Mouse (Mus musculus): Measurements from ENCODE around the gene Rbx1. TPM values are rescaled to one million over a fixed set of nuclear protein-coding genes. Genes with fewer than 3 reads are reported as not detected.

Rbx1 gene
- total and polyA plus RNA-seq, 3 experiments, result 67.8 to 122 (median 106) TPM

DNA sequence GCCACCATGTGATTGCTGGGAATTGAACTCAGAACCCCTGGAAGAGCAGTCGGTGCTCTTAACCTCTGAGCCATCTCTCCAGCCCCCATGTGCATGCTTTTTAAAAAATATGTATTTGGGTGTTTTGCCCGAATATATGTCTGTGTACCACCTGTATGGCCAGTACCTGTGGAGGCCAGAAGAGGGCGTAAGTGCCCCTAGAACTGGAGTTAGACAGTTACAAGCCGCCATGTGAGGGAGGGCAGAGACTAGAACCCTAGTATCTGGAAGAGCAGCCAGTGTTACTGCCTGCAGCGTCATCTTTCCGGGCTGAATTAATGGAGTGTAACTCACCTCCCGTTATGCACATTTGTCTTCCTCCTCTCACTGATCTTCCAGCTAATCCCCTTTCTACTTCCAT lies 4.6 kb upstream of the Rbx1 start:
- TF ChIP-seq POLR2A (IDR thresholded peaks at IDR 0.05; ENCODE audit: insufficient read depth, low read depth, low read length) (no peak), CTCF (IDR thresholded peaks at IDR 0.05) (no peak), EP300 (IDR thresholded peaks at IDR 0.05; ENCODE audit: insufficient read depth, low read depth, low read length) (no peak)
- Histone ChIP-seq H3K79me2 (replicated peaks; ENCODE audit: control insufficient read depth, insufficient read depth, low read length) (no peaks in the 10 kb centered on the region), H3K4me1 (ENCODE audit: control insufficient read depth, insufficient read depth, low read length) (no peaks in the 10 kb centered on the region), H3K27me3 (ENCODE audit: control insufficient read depth, insufficient read depth, low read length) (no peaks in the 10 kb centered on the region), H3K9ac (ENCODE audit: low read depth, low read length) (no peak overlapping the region), H3K36me3 (ENCODE audit: control insufficient read depth, insufficient read depth, low read length) (no peaks in the 10 kb centered on the region), H3K27ac (no peak overlapping the region), H3K4me3 (no peak overlapping the region)
- 80% methylated on average over 7 of the region's 7 CpGs for WGBS
- intact Hi-C loops (cut with DNase I), result no loop called here
- DNase-seq, result no peak

DNA sequence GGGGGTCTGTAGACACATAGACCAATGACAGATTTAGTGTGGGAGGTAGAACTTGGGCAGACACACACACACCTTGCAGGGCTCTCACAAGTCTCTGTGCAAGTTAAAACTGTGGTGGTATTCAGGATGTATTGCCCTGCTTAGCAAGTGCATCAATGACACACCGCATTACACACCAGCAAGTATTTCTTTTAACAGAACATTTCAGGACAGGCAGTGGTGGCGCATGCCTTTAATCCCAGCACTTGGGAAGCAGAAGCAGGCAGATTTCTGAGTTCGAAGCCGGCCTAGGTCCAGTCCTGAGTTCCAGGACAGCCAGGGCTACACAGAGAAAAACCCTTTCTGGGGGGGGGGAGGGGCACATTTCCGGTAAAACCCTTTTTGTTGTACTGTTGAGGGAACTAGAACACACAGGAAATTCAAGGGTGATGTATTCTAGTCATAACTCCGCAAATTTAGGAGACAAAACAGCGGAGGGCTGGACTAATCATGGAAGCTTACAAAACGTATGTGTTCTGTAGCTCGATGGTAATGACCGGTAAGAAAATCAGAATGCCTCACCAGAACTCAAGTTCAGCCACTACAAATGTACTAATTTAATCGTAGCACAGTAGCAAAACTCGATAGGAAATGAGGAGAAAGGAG lies 958 bp upstream of the Rbx1 start:
- intact Hi-C loops (cut with DNase I), result loop anchor here (5.0 kb wide), 1 partner anchor 197 kb away; the partner anchor contains the start of gene L3mbtl2
- H3K79me2 ChIP-seq (replicated peaks; ENCODE audit: control insufficient read depth, insufficient read depth, low read length), result peaks cover 2% of the 10 kb centered on the region
- 62% methylated on average over 12 of the region's 12 CpGs for WGBS

DNA sequence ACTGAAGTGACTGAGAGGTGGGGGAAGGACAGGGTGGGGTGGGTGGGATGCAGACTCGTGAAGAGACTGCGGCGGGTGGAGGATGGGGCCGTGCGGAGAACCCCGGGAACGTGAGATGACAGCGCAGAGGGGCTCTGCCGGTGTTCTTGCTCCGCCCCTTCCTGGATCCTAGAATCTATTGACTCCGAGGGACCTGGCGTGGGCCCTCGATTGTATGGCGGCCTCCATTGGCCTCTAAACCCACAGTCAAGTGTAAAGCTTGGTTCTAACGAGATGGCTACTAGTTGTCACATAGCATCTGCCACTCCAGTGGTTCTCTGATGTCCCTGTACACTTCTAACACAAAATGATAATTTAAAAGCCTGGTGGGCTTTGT lies 630 bp downstream of the Rbx1 start:
- Histone ChIP-seq H3K9ac (ENCODE audit: low read depth, low read length) (peak overlapping the region; percentile 75), H3K27ac (peak overlapping the region; percentile 98), H3K4me1 (ENCODE audit: control insufficient read depth, insufficient read depth, low read length) (peaks cover 2% of the 10 kb centered on the region), H3K4me3 (peak overlapping the region; percentile 76), H3K36me3 (ENCODE audit: control insufficient read depth, insufficient read depth, low read length) (peaks cover 14% of the 10 kb centered on the region), H3K27me3 (ENCODE audit: control insufficient read depth, insufficient read depth, low read length) (no peaks in the 10 kb centered on the region), H3K79me2 (replicated peaks; ENCODE audit: control insufficient read depth, insufficient read depth, low read length) (peaks cover 2% of the 10 kb centered on the region)
- no peak for DNase-seq
- TF ChIP-seq EP300 (IDR thresholded peaks at IDR 0.05; ENCODE audit: insufficient read depth, low read depth, low read length), result no peak
- no peak for TF ChIP-seq CTCF (IDR thresholded peaks at IDR 0.05)
- intact Hi-C loops (cut with DNase I), result loop anchor here (1.0 to 5.0 kb wide), 3 partner anchors 56 to 196 kb away; partner anchors contain the start of genes Ep300 and L3mbtl2
- under 1% methylated on average over 15 of the region's 15 CpGs for WGBS

More for the DNA sequence above, 958 bp upstream of the Rbx1 start:
- H3K36me3 ChIP-seq (ENCODE audit: control insufficient read depth, insufficient read depth, low read length), result peaks cover 12% of the 10 kb centered on the region
- peak overlapping the region; percentile 76 for H3K4me3 ChIP-seq
- peaks cover 2% of the 10 kb centered on the region for H3K4me1 ChIP-seq (ENCODE audit: control insufficient read depth, insufficient read depth, low read length)
- peak overlapping the region; percentile 68; the same call in 1 of the 2 replicates for H3K9ac ChIP-seq (ENCODE audit: low read depth, low read length)
- DNase-seq, result no peak
- H3K27me3 ChIP-seq (ENCODE audit: control insufficient read depth, insufficient read depth, low read length), result no peaks in the 10 kb centered on the region
- no peak for TF ChIP-seq POLR2A (IDR thresholded peaks at IDR 0.05; ENCODE audit: insufficient read depth, low read depth, low read length)
- no peak for TF ChIP-seq CTCF (IDR thresholded peaks at IDR 0.05)
- no peak for TF ChIP-seq EP300 (IDR thresholded peaks at IDR 0.05; ENCODE audit: insufficient read depth, low read depth, low read length)
- H3K27ac ChIP-seq, result peak overlapping the region; percentile 86

DNA sequence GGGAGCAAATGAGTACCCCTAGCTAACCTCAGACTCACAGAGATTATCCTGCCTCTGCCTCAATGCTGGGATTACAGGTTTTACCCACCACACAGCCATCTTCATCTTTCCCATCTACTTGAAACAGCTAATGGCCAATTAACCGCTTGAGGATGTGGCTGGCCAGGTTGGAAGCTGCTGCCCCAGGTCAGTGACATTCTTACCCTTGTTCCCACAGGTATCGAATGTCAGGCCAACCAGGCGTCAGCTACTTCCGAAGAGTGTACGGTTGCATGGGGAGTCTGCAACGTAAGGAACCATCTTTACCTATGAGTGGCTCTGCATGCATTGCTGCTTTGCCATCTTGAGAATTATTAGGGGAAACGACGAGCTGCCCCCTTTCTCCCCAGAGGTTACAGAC lies 4.6 kb downstream of the Rbx1 start:
- intact Hi-C loops (cut with DNase I), result no loop called here
- DNase-seq, result no peak
- TF ChIP-seq POLR2A (IDR thresholded peaks at IDR 0.05; ENCODE audit: insufficient read depth, low read depth, low read length) (no peak), CTCF (IDR thresholded peaks at IDR 0.05) (no peak), EP300 (IDR thresholded peaks at IDR 0.05; ENCODE audit: insufficient read depth, low read depth, low read length) (no peak)
- H3K27ac ChIP-seq, result no peak overlapping the region
- no peaks in the 10 kb centered on the region for H3K27me3 ChIP-seq (ENCODE audit: control insufficient read depth, insufficient read depth, low read length)
- H3K36me3 ChIP-seq (ENCODE audit: control insufficient read depth, insufficient read depth, low read length), result peaks cover 14% of the 10 kb centered on the region
- peaks cover 2% of the 10 kb centered on the region for H3K79me2 ChIP-seq (replicated peaks; ENCODE audit: control insufficient read depth, insufficient read depth, low read length)
- no peak overlapping the region for H3K4me3 ChIP-seq
- peaks cover 2% of the 10 kb centered on the region for H3K4me1 ChIP-seq (ENCODE audit: control insufficient read depth, insufficient read depth, low read length)
- WGBS, result 85% methylated on average over 8 of the region's 8 CpGs
- no peak overlapping the region for H3K9ac ChIP-seq (ENCODE audit: low read depth, low read length)

DNA sequence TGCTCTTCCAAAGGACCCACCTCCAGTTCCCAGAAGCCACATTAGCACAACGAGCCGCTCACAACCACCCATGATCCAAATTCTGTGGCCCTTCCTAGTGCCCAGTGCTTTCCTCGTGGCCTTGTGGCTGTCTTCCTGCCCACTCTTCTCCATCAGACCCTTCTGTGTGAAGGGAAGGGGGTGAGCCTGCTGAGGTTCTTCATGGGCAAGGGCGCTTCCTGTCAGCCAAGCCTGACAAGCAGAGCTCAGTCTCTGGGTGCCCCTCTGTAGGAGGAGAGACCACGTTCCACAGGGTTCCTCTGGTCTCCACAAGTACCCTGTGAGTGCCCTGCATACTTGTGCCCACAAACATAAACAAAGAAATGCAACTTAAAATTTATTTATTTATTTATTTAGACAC lies 6.2 kb downstream of the Rbx1 start:
- intact Hi-C loops (cut with DNase I), result no loop called here
- Histone ChIP-seq H3K27ac (no peak overlapping the region), H3K9ac (ENCODE audit: low read depth, low read length) (no peak overlapping the region), H3K4me1 (ENCODE audit: control insufficient read depth, insufficient read depth, low read length) (peaks cover 2% of the 10 kb centered on the region), H3K27me3 (ENCODE audit: control insufficient read depth, insufficient read depth, low read length) (no peaks in the 10 kb centered on the region), H3K4me3 (no peak overlapping the region), H3K79me2 (replicated peaks; ENCODE audit: control insufficient read depth, insufficient read depth, low read length) (peaks cover 2% of the 10 kb centered on the region; the same call in 1 of the 2 replicates), H3K36me3 (ENCODE audit: control insufficient read depth, insufficient read depth, low read length) (peaks cover 11% of the 10 kb centered on the region)
- TF ChIP-seq CTCF (IDR thresholded peaks at IDR 0.05) (no peak), EP300 (IDR thresholded peaks at IDR 0.05; ENCODE audit: insufficient read depth, low read depth, low read length) (no peak), POLR2A (IDR thresholded peaks at IDR 0.05; ENCODE audit: insufficient read depth, low read depth, low read length) (no peak)
- 83% methylated on average over 5 of the region's 5 CpGs for WGBS
- DNase-seq, result no peak

DNA sequence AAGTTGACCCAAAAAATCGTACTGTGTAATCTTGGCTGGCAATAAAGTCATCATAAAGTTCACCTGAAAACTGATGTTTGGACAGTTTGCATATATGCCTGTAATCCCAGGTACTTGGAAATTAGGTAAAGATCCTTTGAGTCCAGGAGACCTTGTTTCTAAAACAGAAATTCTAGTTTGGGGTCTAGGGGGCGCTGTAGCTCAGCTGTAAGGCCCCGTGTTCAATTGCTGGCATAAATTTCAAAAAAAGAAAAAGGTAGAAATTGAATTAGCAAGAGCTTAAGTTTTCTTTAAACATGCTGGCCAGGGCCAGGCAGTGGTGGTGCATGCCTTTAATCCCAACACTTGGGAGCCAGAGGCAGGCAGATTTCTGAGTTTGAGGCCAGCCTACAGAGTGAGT lies 9.6 kb downstream of the Rbx1 start:
- H3K79me2 ChIP-seq (replicated peaks; ENCODE audit: control insufficient read depth, insufficient read depth, low read length), result no peaks in the 10 kb centered on the region
- no peak for TF ChIP-seq POLR2A (IDR thresholded peaks at IDR 0.05; ENCODE audit: insufficient read depth, low read depth, low read length)
- peak; percentile 74 for TF ChIP-seq CTCF (IDR thresholded peaks at IDR 0.05)
- no peak for TF ChIP-seq EP300 (IDR thresholded peaks at IDR 0.05; ENCODE audit: insufficient read depth, low read depth, low read length)
- 39% methylated on average over 3 of the region's 3 CpGs for WGBS
- peaks cover 2% of the 10 kb centered on the region; the same call in 1 of the 2 replicates for H3K36me3 ChIP-seq (ENCODE audit: control insufficient read depth, insufficient read depth, low read length)
- H3K27me3 ChIP-seq (ENCODE audit: control insufficient read depth, insufficient read depth, low read length), result no peaks in the 10 kb centered on the region
- H3K4me3 ChIP-seq, result no peak overlapping the region
- DNase-seq, result no peak
- no peak overlapping the region for H3K9ac ChIP-seq (ENCODE audit: low read depth, low read length)
- no peaks in the 10 kb centered on the region for H3K4me1 ChIP-seq (ENCODE audit: control insufficient read depth, insufficient read depth, low read length)
- intact Hi-C loops (cut with DNase I), result no loop called here
- H3K27ac ChIP-seq, result no peak overlapping the region

Measured in heart, adult 2 months (tissue).